Mouse (Mus musculus): ENCODE measurements around the gene Ifit1bl1.

Ifit1bl1 gene

GRCm38 (mm10) chr19:34546211-34546610 is 55.5 kb downstream of the Ifit1bl1 start:
- no peak for DNase-seq (ENCODE audit: low spot score in 2 of 2)
